9 mouse cellular contexts compared by ENCODE assay signal in the genomic region with DNA sequence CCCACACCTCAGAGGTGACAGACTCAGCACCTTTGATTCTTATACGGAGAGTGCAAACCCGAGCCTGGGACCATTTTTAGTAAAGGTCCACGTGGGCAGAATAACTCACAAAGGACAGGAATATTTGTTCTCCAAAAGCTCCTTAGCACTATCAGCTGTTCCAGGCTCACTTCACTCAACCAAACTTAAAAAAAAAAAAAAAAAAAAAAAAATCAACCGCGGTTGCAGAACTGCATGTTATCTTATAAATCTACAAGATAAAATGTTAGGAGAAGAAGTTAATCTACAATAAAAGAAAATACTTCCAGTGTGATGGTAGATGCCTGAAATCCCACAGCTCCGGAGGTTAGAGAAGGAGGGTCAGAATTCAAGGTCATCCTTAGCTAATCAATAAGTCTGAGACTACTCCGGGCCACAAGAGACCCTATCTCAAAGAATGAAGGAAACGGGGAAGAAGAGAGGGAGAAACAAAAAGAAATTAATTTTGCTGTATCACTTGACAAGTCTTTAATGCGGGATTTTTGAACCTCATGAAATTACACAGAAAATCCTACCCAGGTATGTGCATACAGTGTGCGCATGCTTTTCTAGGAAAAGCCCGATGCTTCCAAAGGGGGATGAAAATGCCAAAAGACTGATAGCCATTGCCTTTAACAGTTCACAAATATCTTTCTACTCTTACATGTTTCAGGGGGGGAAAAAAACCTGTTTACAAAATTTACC. TPM values are rescaled to one million over a fixed set of nuclear protein-coding genes. Genes with fewer than 3 reads are reported as not detected.
A peak's percentile ranks its signal among the peaks of the same experiment; 100 is the strongest.
DNase-seq lines count a peak whose midpoint lies in the region; ATAC-seq and TF ChIP-seq lines count a peak whose summit lies in the region.
"Had no signal": no experiment of that assay in that cellular context is flagged by ENCODE, and none has a peak within 500 bp of the region (broad histone marks: within the 10 kb centered on the region; RNA-seq: fewer than 3 reads in every experiment).

No protein-coding gene starts in this region.

- TF ChIP-seq CTCF in kidney, adult 2 months (conservative IDR thresholded peaks at IDR 0.05; ENCODE audit: insufficient read depth, insufficient read length, low read depth, low read length): no peak
- no peak for TF ChIP-seq CTCF in thymus, adult 2 months (IDR thresholded peaks at IDR 0.05; ENCODE audit: borderline replicate concordance, control insufficient read depth, extremely low read depth, insufficient read depth, low read length, poor library complexity)

- H3K4me2 ChIP-seq in embryonic facial prominence, embryonic 11.5 days (ENCODE audit: low read depth, low read length): peak overlapping the region; percentile 39
- H3K4me2 ChIP-seq in intestine, embryonic 14.5 days (ENCODE audit: low read length): peak overlapping the region; percentile 50
- H3K4me2 ChIP-seq in midbrain, embryonic 16.5 days (ENCODE audit: low read length): peak overlapping the region; percentile 77

- TF ChIP-seq POLR2A in kidney, adult 2 months (IDR thresholded peaks at IDR 0.05; ENCODE audit: low read depth, low read length): no peak
- no peak for TF ChIP-seq POLR2A in thymus, adult 2 months (IDR thresholded peaks at IDR 0.05; ENCODE audit: control insufficient read depth, extremely low read depth, insufficient read depth, low read length, poor library complexity)

- ATAC-seq in embryonic facial prominence, embryonic 11.5 days (replicated peaks; ENCODE audit: insufficient number of reproducible peaks, low FRiP score, low TSS enrichment, low read depth): no peak
- no peak for ATAC-seq in intestine, embryonic 14.5 days (replicated peaks; ENCODE audit: low FRiP score, low TSS enrichment, low read depth)
- no peak for ATAC-seq in midbrain, embryonic 16.5 days
- ATAC-seq: Patski had no signal

- no peak for DNase-seq in kidney, adult 2 months
- no peak for DNase-seq in kidney, postnatal 25 days
- no peak for DNase-seq in embryonic facial prominence, embryonic 11.5 days (ENCODE audit: low spot score)
- no peak for DNase-seq in intestine, embryonic 14.5 days (ENCODE audit: low spot score)
- no peak for DNase-seq in urinary bladder, postnatal 25 days (ENCODE audit: low spot score)
- DNase-seq in adrenal gland, adult (ENCODE audit: inconsistent age in 2 of 2, low spot score in 1 of 2): no peak
- no peak for DNase-seq in thymus, adult 2 months

- H3K4me1 ChIP-seq in kidney, adult 2 months (ENCODE audit: control insufficient read depth, insufficient read depth, low read length): peaks cover 28% of the 10 kb centered on the region; the same call in 1 of the 2 replicates
- H3K4me1 ChIP-seq in embryonic facial prominence, embryonic 11.5 days (ENCODE audit: control insufficient read depth, insufficient read depth, low read length): no peaks in the 10 kb centered on the region
- peaks cover 32% of the 10 kb centered on the region for H3K4me1 ChIP-seq in intestine, embryonic 14.5 days (replicated peaks; ENCODE audit: control insufficient read depth, insufficient read depth, low read length)
- H3K4me1 ChIP-seq in midbrain, embryonic 16.5 days (ENCODE audit: control insufficient read depth, insufficient read depth, low read length): peaks cover 21% of the 10 kb centered on the region
- peaks cover 5% of the 10 kb centered on the region; the same call in 1 of the 2 replicates for H3K4me1 ChIP-seq in thymus, adult 2 months (replicated peaks; ENCODE audit: control insufficient read depth, insufficient read depth, low read length)

- H3K27me3 ChIP-seq in kidney, adult 2 months (replicated peaks; ENCODE audit: control insufficient read depth, insufficient read depth, low read length): no peaks in the 10 kb centered on the region
- no peaks in the 10 kb centered on the region for H3K27me3 ChIP-seq in embryonic facial prominence, embryonic 11.5 days (ENCODE audit: control insufficient read depth, insufficient read depth, low read length)
- H3K27me3 ChIP-seq in intestine, embryonic 14.5 days (replicated peaks; ENCODE audit: control insufficient read depth, insufficient read depth, low read length): no peaks in the 10 kb centered on the region
- no peaks in the 10 kb centered on the region for H3K27me3 ChIP-seq in midbrain, embryonic 16.5 days (ENCODE audit: control insufficient read depth, insufficient read depth, low read depth, low read length)
- H3K27me3 ChIP-seq in thymus, adult 2 months (ENCODE audit: control insufficient read depth, insufficient read depth, low read length): no peaks in the 10 kb centered on the region
- H3K27me3 ChIP-seq: Patski had no signal

- H3K4me3 ChIP-seq in kidney, adult 2 months (ENCODE audit: insufficient read depth, low read depth, low read length): peak overlapping the region; percentile 7
- peak overlapping the region; percentile 88 for H3K4me3 ChIP-seq in embryonic facial prominence, embryonic 11.5 days (ENCODE audit: low read depth, low read length)
- H3K4me3 ChIP-seq in intestine, embryonic 14.5 days (ENCODE audit: low read depth, low read length): peak overlapping the region; percentile 92
- no peak overlapping the region for H3K4me3 ChIP-seq in midbrain, embryonic 16.5 days (ENCODE audit: low read depth, low read length)
- H3K4me3 ChIP-seq in thymus, adult 2 months (ENCODE audit: control insufficient read depth, insufficient read depth, low read length): no peak overlapping the region

- peak overlapping the region; percentile 49 for H3K27ac ChIP-seq in kidney, adult 2 months (ENCODE audit: insufficient read depth, low read depth, low read length)
- no peak overlapping the region for H3K27ac ChIP-seq in embryonic facial prominence, embryonic 11.5 days (replicated peaks; ENCODE audit: low read depth, low read length)
- H3K27ac ChIP-seq in intestine, embryonic 14.5 days (ENCODE audit: low read depth): no peak overlapping the region
- no peak overlapping the region for H3K27ac ChIP-seq in midbrain, embryonic 16.5 days (ENCODE audit: low read length)
- H3K27ac ChIP-seq in thymus, adult 2 months (ENCODE audit: control insufficient read depth, insufficient read depth, low read length): no peak overlapping the region

- H3K36me3 ChIP-seq in kidney, adult 2 months (ENCODE audit: control insufficient read depth, insufficient read depth, low read length): no peaks in the 10 kb centered on the region
- peaks cover 4% of the 10 kb centered on the region for H3K36me3 ChIP-seq in embryonic facial prominence, embryonic 11.5 days (replicated peaks; ENCODE audit: control insufficient read depth, insufficient read depth, low read depth, low read length)
- H3K36me3 ChIP-seq in intestine, embryonic 14.5 days (ENCODE audit: control insufficient read depth, insufficient read depth, low read length): peaks cover 25% of the 10 kb centered on the region
- H3K36me3 ChIP-seq in midbrain, embryonic 16.5 days (ENCODE audit: control insufficient read depth, insufficient read depth, low read length): peaks cover 11% of the 10 kb centered on the region
- no peaks in the 10 kb centered on the region; the same call in 1 of the 2 replicates for H3K36me3 ChIP-seq in thymus, adult 2 months (ENCODE audit: control insufficient read depth, insufficient read depth, low read length)

- H3K9me3 ChIP-seq in embryonic facial prominence, embryonic 11.5 days (replicated peaks; ENCODE audit: control insufficient read depth, low read length): no peaks in the 10 kb centered on the region
- no peaks in the 10 kb centered on the region for H3K9me3 ChIP-seq in intestine, embryonic 14.5 days (ENCODE audit: control insufficient read depth, low read length)
- H3K9me3 ChIP-seq in midbrain, embryonic 16.5 days (replicated peaks; ENCODE audit: control insufficient read depth, low read length, poor library complexity, severe bottlenecking): no peaks in the 10 kb centered on the region

- H3K9ac ChIP-seq in embryonic facial prominence, embryonic 11.5 days (replicated peaks; ENCODE audit: low read length): no peak overlapping the region
- H3K9ac ChIP-seq in intestine, embryonic 14.5 days (ENCODE audit: low read length): peak overlapping the region; percentile 88
- H3K9ac ChIP-seq in midbrain, embryonic 16.5 days (ENCODE audit: low read depth, low read length): no peak overlapping the region

- WGBS in kidney, adult 2 months: 13% methylated on average over 11 of the region's 11 CpGs
- 71% methylated on average over 11 of the region's 11 CpGs for WGBS in embryonic facial prominence, embryonic 11.5 days
- WGBS in intestine, embryonic 14.5 days: 39% methylated on average over 11 of the region's 11 CpGs
- 78% methylated on average over 11 of the region's 11 CpGs for WGBS in midbrain, embryonic 16.5 days
- WGBS in thymus, adult 2 months: 47% methylated on average over 11 of the region's 11 CpGs

RNA-seq across cellular contexts. Expression of gene Sec31a, which starts 1.4 kb away (rescaled TPM):
- polyA plus RNA-seq in kidney, adult 2 months (2012; rRNA removed): 244 and 248 TPM in 2 replicates
- polyA plus RNA-seq in embryonic facial prominence, embryonic 11.5 days (2014; fragmentation: Nextera tagmentation; extraction: Ambion mirVana): 118 and 120 TPM in 2 replicates
- 170 TPM in 2 replicates for polyA plus RNA-seq in intestine, embryonic 14.5 days (2014; fragmentation: Nextera tagmentation; extraction: Ambion mirVana)
- polyA plus RNA-seq in midbrain, embryonic 16.5 days (2015; fragmentation: Nextera tagmentation; extraction: Ambion mirVana): 91.0 and 92.6 TPM in 2 replicates
- polyA plus RNA-seq in thymus, adult 2 months (2012; rRNA removed): 222 and 264 TPM in 2 replicates

Comparison
In these comparisons a context has a peak if more than half of its experiments do, and no peak if none do; other contexts are left out.
1. H3K4me3 ChIP-seq: peak in kidney, adult 2 months (single experiment), embryonic facial prominence, embryonic 11.5 days (single experiment) and intestine, embryonic 14.5 days (single experiment); none in midbrain, embryonic 16.5 days (single experiment) and thymus, adult 2 months (single experiment).
2. Peak in every context shown above with its lines, with median percentiles within 50 percentile points of each other: H3K4me2 ChIP-seq.